Mouse (Mus musculus) MEL (cell line): ENCODE measurements around the gene Adamts7. TPM values are rescaled to one million over a fixed set of nuclear protein-coding genes. Genes with fewer than 3 reads are reported as not detected.

Experiments used
- DNase-seq: peaks from one replicate; pipeline ENCODE4 v3.0.0; 2011; ENCODE audit warnings: low read depth, low spot score
- H3K27ac ChIP-seq: 2 replicates; pipeline ENCODE4 v1.5.1; 2012; ENCODE audit warnings: low read depth, mild to moderate bottlenecking, control low read depth, low read length, moderate library complexity; ENCODE audit not compliant: control insufficient read depth
- H3K27me3 ChIP-seq, 2 experiments: fragments of 150-350 bp in 1 of 2; sonication (generic) in 1 of 2; 2 replicates each; pipeline ENCODE4 v1.6.1; 2012; ENCODE audit warnings: low read length in 2 of 2, mild to moderate bottlenecking in 2 of 2, improper control_type of control experiment in 1 of 2, moderate library complexity in 1 of 2; ENCODE audit not compliant: insufficient read depth in 2 of 2, control insufficient read depth in 1 of 2
- H3K36me3 ChIP-seq, 2 experiments: 2 replicates each; pipeline ENCODE4 v1.6.1; 2012 to 2014; ENCODE audit warnings: low read length in 2 of 2, improper control_type of control experiment in 1 of 2, inconsistent platforms in 1 of 2, mild to moderate bottlenecking in 1 of 2; ENCODE audit not compliant: insufficient read depth in 2 of 2, control insufficient read depth in 1 of 2
- H3K4me1 ChIP-seq, 2 experiments: fragments of 150-350 bp in 1 of 2; sonication (generic) in 1 of 2; 2 replicates each; pipeline ENCODE4 v1.6.1; 2012; ENCODE audit warnings: low read length in 2 of 2, improper control_type of control experiment in 1 of 2, mild to moderate bottlenecking in 1 of 2; ENCODE audit not compliant: insufficient read depth in 2 of 2, control insufficient read depth in 1 of 2
- H3K4me3 ChIP-seq, 2 experiments: fragments of 150-350 bp in 1 of 2; sonication (generic) in 1 of 2; 2 replicates each; pipeline ENCODE4 v1.5.1; 2012; ENCODE audit warnings: low read depth in 2 of 2, low read length in 2 of 2, mild to moderate bottlenecking in 2 of 2, moderate library complexity in 2 of 2, control low read depth in 1 of 2, improper control_type of control experiment in 1 of 2; ENCODE audit not compliant: control insufficient read depth in 1 of 2, insufficient read depth in 1 of 2
- H3K79me2 ChIP-seq: 2 replicates; pipeline ENCODE4 v1.6.1; 2012; ENCODE audit warnings: mild to moderate bottlenecking, low read length, moderate library complexity; ENCODE audit not compliant: control insufficient read depth, poor library complexity, insufficient read depth
- H3K9ac ChIP-seq: 2 replicates; pipeline ENCODE4 v1.6.1; 2012; ENCODE audit warnings: low read depth, mild to moderate bottlenecking, control low read depth, low read length, moderate library complexity; ENCODE audit not compliant: control insufficient read depth, poor library complexity, severe bottlenecking
- H3K9me3 ChIP-seq: fragments of 150-350 bp; sonication (generic); replicated peaks from 2 replicates; pipeline ENCODE4 v1.6.1; 2012; ENCODE audit warnings: mild to moderate bottlenecking, low read length, improper control_type of control experiment, moderate library complexity; ENCODE audit not compliant: insufficient read depth
- BHLHE40 ChIP-seq: IDR thresholded peaks from 2 replicates; pipeline ENCODE4 v1.6.1; 2012; ENCODE audit warnings: low read depth, mild to moderate bottlenecking, inconsistent platforms, low read length, improper control_type of control experiment, borderline replicate concordance
- CHD1 ChIP-seq: IDR thresholded peaks from 2 replicates; pipeline ENCODE4 v1.6.1; 2012; ENCODE audit warnings: low read depth, mild to moderate bottlenecking, inconsistent platforms, low read length, improper control_type of control experiment
- ETS1 ChIP-seq: IDR thresholded peaks from 2 replicates; pipeline ENCODE4 v1.6.1; 2012; ENCODE audit warnings: low read depth, mild to moderate bottlenecking, inconsistent platforms, low read length, improper control_type of control experiment, moderate library complexity
- GATA1 ChIP-seq: IDR thresholded peaks from 2 replicates; pipeline ENCODE4 v1.6.1; 2011; ENCODE audit warnings: low read depth, low read length, improper control_type of control experiment
- MAFK ChIP-seq: IDR thresholded peaks from 2 replicates; pipeline ENCODE4 v1.6.1; 2011; ENCODE audit warnings: low read depth, mild to moderate bottlenecking, low read length, improper control_type of control experiment, borderline replicate concordance
- MXI1 ChIP-seq: IDR thresholded peaks from 2 replicates; pipeline ENCODE4 v1.6.1; 2011; ENCODE audit warnings: mild to moderate bottlenecking, low read depth, low read length, improper control_type of control experiment
- NRF1 ChIP-seq: IDR thresholded peaks from 2 replicates; pipeline ENCODE4 v1.6.1; 2014; ENCODE audit warnings: low read depth, mild to moderate bottlenecking, inconsistent platforms, low read length, improper control_type of control experiment, moderate library complexity; ENCODE audit not compliant: poor library complexity, insufficient read depth, severe bottlenecking
- POLR2A ChIP-seq, 2 experiments: IDR thresholded peaks; 2 replicates each; pipeline ENCODE4 v1.6.1; 2011 to 2012; ENCODE audit warnings: low read length in 2 of 2, mild to moderate bottlenecking in 2 of 2, control low read depth in 1 of 2, improper control_type of control experiment in 1 of 2, low read depth in 1 of 2, moderate library complexity in 1 of 2; ENCODE audit not compliant: control insufficient read depth in 1 of 2, insufficient read depth in 1 of 2, poor library complexity in 1 of 2
- POLR2AphosphoS5 ChIP-seq: IDR thresholded peaks from 2 replicates; pipeline ENCODE4 v1.6.1; 2012; ENCODE audit warnings: low read depth, borderline replicate concordance, mild to moderate bottlenecking, inconsistent platforms, low read length, moderate library complexity, mixed read lengths
- SIN3A ChIP-seq: IDR thresholded peaks from 2 replicates; pipeline ENCODE4 v1.6.1; 2012; ENCODE audit warnings: low read length, improper control_type of control experiment, inconsistent platforms
- SMC3 ChIP-seq: IDR thresholded peaks from 2 replicates; pipeline ENCODE4 v1.6.1; 2011; ENCODE audit warnings: low read depth, low read length, improper control_type of control experiment
- TBP ChIP-seq: IDR thresholded peaks from 2 replicates; pipeline ENCODE4 v1.8.0; 2011; ENCODE audit warnings: low read depth, low read length, improper control_type of control experiment
- USF1 ChIP-seq: IDR thresholded peaks from 2 replicates; pipeline ENCODE4 v1.6.1; 2014; ENCODE audit warnings: low read depth, mild to moderate bottlenecking, inconsistent platforms, low read length, improper control_type of control experiment, moderate library complexity
- ZKSCAN1 ChIP-seq: IDR thresholded peaks from 2 replicates; pipeline ENCODE4 v1.6.1; 2012; ENCODE audit warnings: low read depth, mild to moderate bottlenecking, inconsistent platforms, low read length, improper control_type of control experiment, moderate library complexity
- ZNF384 ChIP-seq: IDR thresholded peaks from 2 replicates; pipeline ENCODE4 v1.6.1; 2012; ENCODE audit warnings: low read depth, mild to moderate bottlenecking, inconsistent platforms, low read length, improper control_type of control experiment
- polyA plus RNA-seq, 2 experiments: library from polyadenylated mRNA; stranded (reverse) in 1 of 2; unstranded in 1 of 2; fragments of >175 nt in 1 of 2; fragments of >200 nt in 1 of 2; gene quantifications; 2 replicates each; pipeline versions ENCODE4 v1.2.1 to v1.2.4; 2012; ENCODE audit warnings: low replicate concordance in 2 of 2, low read depth in 1 of 2; ENCODE audit not compliant: insufficient read length in 2 of 2, insufficient read depth in 1 of 2, missing spikeins in 1 of 2
- total RNA-seq: library from RNA; depleted of rRNA; stranded (reverse); fragments of 300-350 nt; gene quantifications from 2 replicates; pipeline ENCODE4 v1.2.3, GENCODE M21; 2012

Adamts7 gene
- total and polyA plus RNA-seq, 3 experiments, result 0.03 TPM; not detected in 2

GRCm38 (mm10) chr9:90200501-90200900 is 37.6 kb downstream of the Adamts7 start:
- no peak overlapping the region for H3K4me3 ChIP-seq
- no peaks in the 10 kb centered on the region for H3K9me3 ChIP-seq
- TF ChIP-seq POLR2AphosphoS5 (no peak), MXI1 (no peak), POLR2A (IDR thresholded peaks at IDR 0.05; ENCODE audit: control insufficient read depth in 1 of 2, insufficient read depth in 1 of 2, low read depth in 1 of 2, low read length in 2 of 2, poor library complexity in 1 of 2) (no peak), ETS1 (no peak)
- DNase-seq, result no peak
- H3K9ac ChIP-seq, result no peak overlapping the region
- H3K27ac ChIP-seq, result no peak overlapping the region
- H3K36me3 ChIP-seq, result peaks cover 0 to 1% of the 10 kb centered on the region in 2 experiments; a peak in 1 of 4 replicates
- no peaks in the 10 kb centered on the region for H3K4me1 ChIP-seq
- H3K79me2 ChIP-seq, result no peaks in the 10 kb centered on the region
- no peaks in the 10 kb centered on the region for H3K27me3 ChIP-seq

- no peaks in the 10 kb centered on the region for H3K9me3 ChIP-seq
- H3K36me3 ChIP-seq, result peaks cover 0 to 1% of the 10 kb centered on the region in 2 experiments; a peak in 1 of 4 replicates
- DNase-seq, result no peak
- no peaks in the 10 kb centered on the region for H3K4me1 ChIP-seq
- H3K9ac ChIP-seq, result no peak overlapping the region
- H3K79me2 ChIP-seq, result no peaks in the 10 kb centered on the region
- TF ChIP-seq CHD1, result no peak
- no peak for TF ChIP-seq SMC3
- TF ChIP-seq BHLHE40, result no peak
- TF ChIP-seq ZNF384, result no peak
- no peak for TF ChIP-seq ZKSCAN1
- TF ChIP-seq USF1, result no peak
- no peaks in the 10 kb centered on the region for H3K27me3 ChIP-seq
- no peak overlapping the region for H3K4me3 ChIP-seq
- no peak overlapping the region for H3K27ac ChIP-seq
Observed at GRCm38 (mm10) chr9:90201096-90201495, 38.2 kb downstream of the Adamts7 start.

DNA sequence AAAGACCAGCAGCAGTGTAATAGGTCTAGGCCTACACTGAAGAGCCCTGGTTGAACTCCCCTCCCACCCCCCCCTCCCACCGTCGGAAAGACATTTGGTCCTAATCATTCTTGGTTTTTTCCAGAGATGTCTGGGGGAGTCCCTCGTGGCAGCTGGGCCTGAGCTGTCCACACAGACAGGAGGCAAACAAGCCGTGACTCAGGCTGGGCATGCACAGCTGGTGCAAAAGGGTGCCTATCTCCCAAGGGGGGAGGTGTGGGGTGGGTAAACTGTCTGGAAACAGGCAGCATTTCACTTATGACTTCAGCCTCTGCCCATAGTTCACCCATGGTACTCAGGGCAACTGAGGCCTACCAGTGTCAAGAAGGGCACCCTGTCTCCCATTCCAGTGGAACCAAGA is 38.7 kb downstream of the Adamts7 start:
- Histone ChIP-seq H3K36me3 (peaks cover 0 to 1% of the 10 kb centered on the region in 2 experiments; a peak in 1 of 4 replicates), H3K27me3 (no peaks in the 10 kb centered on the region)
- TF ChIP-seq GATA1 (no peak), MAFK (no peak), SIN3A (no peak), NRF1 (no peak), TBP (no peak)
- TF ChIP-seq, all 39 proteins: peak for 0
- Histone ChIP-seq H3K9me3 (no peaks in the 10 kb centered on the region), H3K9ac (no peak overlapping the region), H3K79me2 (no peaks in the 10 kb centered on the region), H3K4me3 (no peak overlapping the region), H3K4me1 (no peaks in the 10 kb centered on the region), H3K27ac (no peak overlapping the region)
- DNase-seq, result no peak
